In the genomic region with DNA sequence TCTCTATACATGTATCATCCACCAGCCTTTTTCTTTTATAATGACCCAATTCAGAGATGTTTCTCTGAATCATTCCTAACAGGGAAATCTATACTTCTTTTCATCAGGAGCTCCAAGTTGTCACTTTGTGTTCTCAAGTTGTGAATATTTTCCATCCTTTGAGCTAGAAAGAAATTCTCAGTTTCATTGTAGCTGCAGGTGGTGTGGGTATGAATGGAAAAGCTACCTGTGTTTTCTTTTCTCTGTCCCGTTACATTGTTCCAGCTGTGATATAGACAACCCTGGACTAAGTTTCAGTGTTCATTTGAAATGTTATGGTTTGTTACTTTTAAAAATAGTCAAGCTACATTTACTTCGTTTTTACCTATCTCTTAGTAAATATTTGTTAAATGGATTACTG, we compare ENCODE assay signal across 17 mouse cellular contexts.
DNase-seq lines count a peak whose midpoint lies in the region; ATAC-seq and TF ChIP-seq lines count a peak whose summit lies in the region.
"Had no signal": no experiment of that assay in that cellular context is flagged by ENCODE, and none has a peak within 500 bp of the region (broad histone marks: within the 10 kb centered on the region; RNA-seq: fewer than 3 reads in every experiment).

No protein-coding gene starts in this region.

- 44% methylated on average over 2 of the region's 2 CpGs for WGBS in stomach, postnatal 0 days

- no peaks in the 10 kb centered on the region for H3K27me3 ChIP-seq in CH12.LX (replicated peaks)
- no peaks in the 10 kb centered on the region for H3K27me3 ChIP-seq in stomach, postnatal 0 days (ENCODE audit: control insufficient read depth, insufficient read depth, low read length)
- H3K27me3 ChIP-seq: Patski had no signal

- H3K9ac ChIP-seq in CH12.LX (ENCODE audit: insufficient read depth, low read depth), result no peak overlapping the region
- H3K9ac ChIP-seq in stomach, postnatal 0 days (ENCODE audit: low read length), result no peak overlapping the region

- no peak overlapping the region for H3K4me2 ChIP-seq in CH12.LX (ENCODE audit: insufficient read depth, low read depth, poor library complexity, severe bottlenecking)
- no peak overlapping the region for H3K4me2 ChIP-seq in stomach, postnatal 0 days (replicated peaks; ENCODE audit: low read depth)

- H3K36me3 ChIP-seq in CH12.LX (replicated peaks in 1 of 2; ENCODE audit: control insufficient read depth in 1 of 2, insufficient read depth in 1 of 2, low read length in 1 of 2), result no peaks in the 10 kb centered on the region
- no peaks in the 10 kb centered on the region for H3K36me3 ChIP-seq in stomach, postnatal 0 days (ENCODE audit: control insufficient read depth, insufficient read depth, low read length)

- dilution Hi-C loops in CH12.LX (cut with MboI; ENCODE audit: extremely low pct_ligation_motif_present, extremely low pct_unique_long_range_greater_than_20kb, low sequenced_read_pairs), result no loop called here

- no peak for TF ChIP-seq CTCF in CH12.LX (conservative IDR thresholded peaks at IDR 0.05 in 1 of 2, IDR thresholded peaks at IDR 0.05 in 1 of 2; ENCODE audit: low read depth in 2 of 2, low read length in 2 of 2)
- TF ChIP-seq CTCF in stomach, postnatal 0 days (IDR thresholded peaks at IDR 0.05; ENCODE audit: low read depth), result no peak

- peak; percentile 22 for DNase-seq in CH12.LX (ENCODE audit: extremely low read depth)
- DNase-seq in stomach, postnatal 0 days (ENCODE audit: low spot score), result no peak
- DNase-seq: adrenal gland, adult 2 months; adrenal gland, adult 8-10 months; adrenal gland, postnatal 10 days; adrenal gland, postnatal 14 days; adrenal gland, postnatal 25 days; adrenal gland, postnatal 36 days; cerebellum, adult 11 months; cerebellum, adult 11-12 months; cerebellum, adult 18-20 months; cerebellum, adult 2 months; cerebellum, adult 8-10 months had no signal

- no peak overlapping the region for H3K27ac ChIP-seq in CH12.LX (ENCODE audit: insufficient read depth, low read depth)
- no peak overlapping the region for H3K27ac ChIP-seq in stomach, postnatal 0 days (replicated peaks)

- H3K79me2 ChIP-seq in CH12.LX (replicated peaks; ENCODE audit: control insufficient read depth, extremely low read depth, insufficient read depth, poor library complexity, severe bottlenecking), result no peaks in the 10 kb centered on the region

- no peak for ATAC-seq in stomach, postnatal 0 days (ENCODE audit: low FRiP score, low TSS enrichment)
- ATAC-seq: activated CD4-positive, CD25-positive, alpha-beta regulatory T cell, adult 4 months; CD4-positive, CD25-positive, alpha-beta regulatory T cell, adult 4 months; Patski had no signal

- H3K4me3 ChIP-seq in CH12.LX (replicated peaks in 1 of 3; ENCODE audit: low read depth in 2 of 3, low read length in 2 of 3, poor library complexity in 1 of 3), result no peak overlapping the region
- no peak overlapping the region for H3K4me3 ChIP-seq in stomach, postnatal 0 days (ENCODE audit: low read depth, low read length)

- in situ Hi-C loops in CH12.LX (cut with MboI; ENCODE audit: low pct_ligation_motif_present, low pct_unique_long_range_greater_than_20kb, low sequenced_read_pairs), result no loop called here

- TF ChIP-seq EP300 in CH12.LX (IDR thresholded peaks at IDR 0.05; ENCODE audit: low read length), result peak; percentile 84
- no peak for TF ChIP-seq EP300 in stomach, postnatal 0 days (optimal IDR thresholded peaks at IDR 0.05)

- no peak for TF ChIP-seq RAD21 in CH12.LX (IDR thresholded peaks at IDR 0.05; ENCODE audit: low read depth, low read length)

- H3K9me3 ChIP-seq in CH12.LX (replicated peaks; ENCODE audit: low read length), result peaks cover 2% of the 10 kb centered on the region
- no peaks in the 10 kb centered on the region for H3K9me3 ChIP-seq in stomach, postnatal 0 days (ENCODE audit: control insufficient read depth, low read length)
- H3K9me3 ChIP-seq: G1E had no signal

- peaks cover 4 to 19% of the 10 kb centered on the region in 2 experiments for H3K4me1 ChIP-seq in CH12.LX (ENCODE audit: control insufficient read depth in 1 of 2, insufficient read depth in 2 of 2)
- no peaks in the 10 kb centered on the region for H3K4me1 ChIP-seq in stomach, postnatal 0 days (replicated peaks; ENCODE audit: control insufficient read depth, insufficient read depth)

- no peak for TF ChIP-seq POLR2A in CH12.LX (IDR thresholded peaks at IDR 0.05; ENCODE audit: low read depth, low read length)

TF ChIP-seq in CH12.LX, 34 proteins besides CTCF, POLR2A, EP300 and RAD21:
- TF ChIP-seq NRF1 (IDR thresholded peaks at IDR 0.05; ENCODE audit: low read depth, low read length), result no peak
- no peak for TF ChIP-seq CHD2 (IDR thresholded peaks at IDR 0.05; ENCODE audit: low read length)
- TF ChIP-seq TCF12 (IDR thresholded peaks at IDR 0.05; ENCODE audit: low read depth, low read length), result no peak; the same call in 1 of the 2 replicates
- no peak for TF ChIP-seq E2F4 (IDR thresholded peaks at IDR 0.05; ENCODE audit: insufficient replicate concordance, low read depth, low read length)
- TF ChIP-seq MAX (IDR thresholded peaks at IDR 0.05; ENCODE audit: low read length), result no peak
- no peak for TF ChIP-seq POLR2AphosphoS2 (IDR thresholded peaks at IDR 0.05; ENCODE audit: low read depth, low read length)
- TF ChIP-seq TBP (conservative IDR thresholded peaks at IDR 0.05; ENCODE audit: low read depth, low read length), result no peak
- no peak for TF ChIP-seq SMC3 (IDR thresholded peaks at IDR 0.05; ENCODE audit: low read depth, low read length)
- peak; percentile 56; the same call in 1 of the 2 replicates for TF ChIP-seq IRF4 (IDR thresholded peaks at IDR 0.05; ENCODE audit: low read depth, low read length)
